ENCODE assay signal across 20 mouse cellular contexts in the genomic region with DNA sequence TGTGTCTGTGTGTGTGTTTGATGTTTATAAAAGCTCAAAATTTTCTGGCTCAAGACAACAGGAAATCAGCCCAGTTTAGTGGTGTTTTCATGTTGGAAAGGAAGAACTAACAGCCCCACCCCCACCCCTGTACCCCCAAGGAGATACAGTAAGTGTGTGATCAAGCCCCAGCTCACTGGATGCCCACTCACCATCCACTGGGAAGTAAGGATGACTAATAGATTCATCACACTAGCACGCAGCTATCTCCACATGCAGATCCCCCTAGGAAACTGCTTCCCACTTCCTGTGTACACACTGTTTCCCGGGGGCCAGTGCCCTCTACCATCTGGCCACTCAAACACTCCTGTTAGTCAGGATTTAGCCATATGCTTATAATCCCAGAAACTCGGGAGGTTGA. TPM values are rescaled to one million over a fixed set of nuclear protein-coding genes. Genes with fewer than 3 reads are reported as not detected.
DNase-seq lines count a peak whose midpoint lies in the region; ATAC-seq and TF ChIP-seq lines count a peak whose summit lies in the region.
"Had no signal": no experiment of that assay in that cellular context is flagged by ENCODE, and none has a peak within 500 bp of the region (broad histone marks: within the 10 kb centered on the region; RNA-seq: fewer than 3 reads in every experiment).

No protein-coding gene starts in this region.

- peak; percentile 44; the same call in 1 of the 2 replicates for ATAC-seq in lung, embryonic 14.5 days (ENCODE audit: insufficient read depth)
- no peak for ATAC-seq in megakaryocyte, adult 5-6 weeks (ENCODE audit: poor library complexity, severe bottlenecking)
- ATAC-seq: activated CD4-positive, CD25-positive, alpha-beta regulatory T cell, adult 4 months; forebrain, embryonic 13.5 days; forebrain, postnatal 0 days; Patski had no signal

- TF ChIP-seq CTCF in lung, embryonic 14.5 days (IDR thresholded peaks at IDR 0.05; ENCODE audit: low read depth): no peak

- H3K36me3 ChIP-seq in lung, embryonic 14.5 days (ENCODE audit: insufficient read depth): no peaks in the 10 kb centered on the region
- peaks cover 35% of the 10 kb centered on the region for H3K36me3 ChIP-seq in megakaryocyte, embryonic 14.5 days (replicated peaks; ENCODE audit: low read length)
- H3K36me3 ChIP-seq: embryonic facial prominence, embryonic 10.5 days; heart, embryonic 15.5 days; hindbrain, embryonic 13.5 days had no signal

- peak; percentile 9 for DNase-seq in lung, embryonic 14.5 days
- no peak for DNase-seq in lung, postnatal 14 days
- peak; percentile 59 for DNase-seq in MEL-GATA-1-ER (ENCODE audit: extremely low read depth, low read depth)
- DNase-seq in left cerebral cortex, adult 9 months (ENCODE audit: low spot score in 2 of 2): no peak
- DNase-seq in urinary bladder, postnatal 10 days (ENCODE audit: low spot score): no peak
- DNase-seq: adrenal gland, postnatal 14 days; cerebellum, adult 18-20 months; forebrain, postnatal 0 days; gastrocnemius, postnatal 14 days; heart, adult 2 months; heart, postnatal 14 days had no signal

- H3K9ac ChIP-seq in lung, embryonic 14.5 days: no peak overlapping the region
- H3K9ac ChIP-seq: forebrain, embryonic 13.5 days; forebrain, postnatal 0 days; heart, embryonic 15.5 days; hindbrain, embryonic 13.5 days had no signal

- 15% methylated on average over 3 of the region's 3 CpGs for WGBS in lung, embryonic 14.5 days

- no peaks in the 10 kb centered on the region for H3K9me3 ChIP-seq in lung, embryonic 14.5 days (ENCODE audit: low read depth, low read length)
- no peaks in the 10 kb centered on the region for H3K9me3 ChIP-seq in megakaryocyte, embryonic 14.5 days
- H3K9me3 ChIP-seq: embryonic facial prominence, embryonic 10.5 days; forebrain, embryonic 13.5 days; heart, embryonic 15.5 days; hindbrain, embryonic 13.5 days had no signal

- H3K4me3 ChIP-seq in lung, embryonic 14.5 days (ENCODE audit: low read depth, low read length): no peak overlapping the region
- peak overlapping the region; percentile 83 for H3K4me3 ChIP-seq in megakaryocyte, embryonic 14.5 days (replicated peaks)
- H3K4me3 ChIP-seq: embryonic facial prominence, embryonic 10.5 days; forebrain, embryonic 13.5 days; heart, adult 2 months; heart, embryonic 15.5 days; hindbrain, embryonic 13.5 days had no signal

- no peaks in the 10 kb centered on the region for H3K27me3 ChIP-seq in lung, embryonic 14.5 days (ENCODE audit: insufficient read depth, low read length)
- H3K27me3 ChIP-seq in megakaryocyte, embryonic 14.5 days (replicated peaks): no peaks in the 10 kb centered on the region
- H3K27me3 ChIP-seq: forebrain, embryonic 13.5 days; heart, embryonic 15.5 days; hindbrain, embryonic 13.5 days had no signal

- H3K4me2 ChIP-seq in lung, embryonic 14.5 days: no peak overlapping the region
- H3K4me2 ChIP-seq: forebrain, embryonic 13.5 days; heart, embryonic 11.5 days; heart, embryonic 15.5 days; hindbrain, embryonic 13.5 days had no signal

- no peak overlapping the region for H3K27ac ChIP-seq in lung, embryonic 14.5 days (ENCODE audit: low read depth)
- H3K27ac ChIP-seq: embryonic facial prominence, embryonic 10.5 days; forebrain, embryonic 13.5 days; heart, adult 2 months; heart, embryonic 15.5 days; hindbrain, embryonic 13.5 days had no signal

- peaks cover 3% of the 10 kb centered on the region; the same call in 1 of the 2 replicates for H3K4me1 ChIP-seq in lung, embryonic 14.5 days (ENCODE audit: insufficient read depth)
- H3K4me1 ChIP-seq in megakaryocyte, embryonic 14.5 days: peaks cover 96% of the 10 kb centered on the region

RNA-seq across cellular contexts. Expression of a gene that starts 17.5 kb away (rescaled TPM):
- polyA plus RNA-seq in lung, embryonic 14.5 days (2014; fragmentation: Nextera tagmentation; extraction: Ambion mirVana): 2.4 and 2.6 TPM in 2 replicates
- 2.3 and 3.5 TPM in 2 replicates for polyA plus RNA-seq in megakaryocyte, embryonic 14.5 days (2012; ENCODE audit: insufficient read depth, low replicate concordance)
- not detected in 2 replicates for total RNA-seq in megakaryocyte, adult 5-6 weeks (2015)
- total RNA-seq in megakaryocyte, adult 5-6 weeks (2017): 0.04 TPM in 1 of 2 replicates, not detected in the other
- polyA plus RNA-seq: activated CD4-positive, CD25-positive, alpha-beta regulatory T cell, adult 4 months had no signal

Comparison
In these comparisons a context has a peak if more than half of its experiments do, and no peak if none do; other contexts are left out.
1. DNase-seq: peak in lung, embryonic 14.5 days (single experiment) and MEL-GATA-1-ER (single experiment); none in lung, postnatal 14 days (single experiment), left cerebral cortex, adult 9 months (0 of 2) and urinary bladder, postnatal 10 days (single experiment).